In genomic region chr9:118478458-118478838, GRCm38 (mm10) we compare ENCODE assay signal across 9 mouse cellular contexts. TPM values are rescaled to one million over a fixed set of nuclear protein-coding genes. Genes with fewer than 3 reads are reported as not detected.
A peak's percentile ranks its signal among the peaks of the same experiment; 100 is the strongest.
DNase-seq lines count a peak whose midpoint lies in the region; ATAC-seq and TF ChIP-seq lines count a peak whose summit lies in the region.
"Had no signal": no experiment of that assay in that cellular context is flagged by ENCODE, and none has a peak within 500 bp of the region (broad histone marks: within the 10 kb centered on the region; RNA-seq: fewer than 3 reads in every experiment).

No protein-coding gene starts in this region.

- H3K4me2 ChIP-seq in heart, embryonic 12.5 days: peak overlapping the region; percentile 84
- peak overlapping the region; percentile 55 for H3K4me2 ChIP-seq in forebrain, embryonic 11.5 days (ENCODE audit: low read depth, low read length, severe bottlenecking)
- peak overlapping the region; percentile 75 for H3K4me2 ChIP-seq in kidney, postnatal 0 days (ENCODE audit: low read length)
- H3K4me2 ChIP-seq in midbrain, embryonic 12.5 days (replicated peaks): peak overlapping the region; percentile 54

- peaks cover 82% of the 10 kb centered on the region for H3K27me3 ChIP-seq in heart, embryonic 12.5 days (replicated peaks)
- peaks cover 74% of the 10 kb centered on the region for H3K27me3 ChIP-seq in forebrain, embryonic 11.5 days (ENCODE audit: control insufficient read depth, insufficient read depth, low read length)
- peaks cover 83% of the 10 kb centered on the region for H3K27me3 ChIP-seq in kidney, postnatal 0 days (ENCODE audit: insufficient read depth, low read length)
- H3K27me3 ChIP-seq in midbrain, embryonic 12.5 days: peaks cover 88% of the 10 kb centered on the region

- no peak for ATAC-seq in heart, embryonic 12.5 days (ENCODE audit: insufficient number of reproducible peaks, low FRiP score)
- ATAC-seq in forebrain, embryonic 11.5 days (replicated peaks; ENCODE audit: low FRiP score): peak; percentile 52
- no peak for ATAC-seq in kidney, postnatal 0 days (replicated peaks; ENCODE audit: low FRiP score, low read depth)
- peak; percentile 41; the same call in 1 of the 2 replicates for ATAC-seq in midbrain, embryonic 12.5 days (ENCODE audit: low FRiP score, low read depth)

- no peak overlapping the region for H3K27ac ChIP-seq in heart, embryonic 12.5 days (ENCODE audit: poor library complexity, severe bottlenecking)
- H3K27ac ChIP-seq in forebrain, embryonic 11.5 days (ENCODE audit: low read depth, low read length): 0 out of 2 replicates have a peak overlapping the region, but pooled peaks have one; percentile 31
- no peak overlapping the region for H3K27ac ChIP-seq in kidney, postnatal 0 days
- H3K27ac ChIP-seq in midbrain, embryonic 12.5 days (replicated peaks): no peak overlapping the region

- H3K4me1 ChIP-seq in heart, embryonic 12.5 days (replicated peaks): peaks cover 30% of the 10 kb centered on the region
- peaks cover 18% of the 10 kb centered on the region; the same call in 1 of the 2 replicates for H3K4me1 ChIP-seq in forebrain, embryonic 11.5 days (replicated peaks; ENCODE audit: control insufficient read depth, insufficient read depth, low read length)
- peaks cover 3% of the 10 kb centered on the region; the same call in 1 of the 2 replicates for H3K4me1 ChIP-seq in kidney, postnatal 0 days (replicated peaks; ENCODE audit: insufficient read depth, low read length)
- H3K4me1 ChIP-seq in midbrain, embryonic 12.5 days: peaks cover 27% of the 10 kb centered on the region

- peak; percentile 25; the same call in 1 of the 2 replicates for TF ChIP-seq CTCF in kidney, postnatal 0 days (IDR thresholded peaks at IDR 0.05; ENCODE audit: low read depth)

- DNase-seq in heart, postnatal 4 days: no peak
- peak; percentile 45 to 50 for DNase-seq in adrenal gland, postnatal 36 days
- peak; percentile 78 for DNase-seq in forebrain, embryonic 11.5 days (ENCODE audit: low spot score)
- no peak for DNase-seq in kidney, postnatal 0 days (ENCODE audit: low spot score)
- no peak for DNase-seq in left cerebral cortex, adult 18-20 months (ENCODE audit: low spot score in 2 of 2)
- no peak for DNase-seq in right cerebral cortex, postnatal 36 days (ENCODE audit: low spot score in 2 of 2)

- under 1% methylated on average over 26 of the region's 29 CpGs for WGBS in heart, embryonic 12.5 days
- WGBS in forebrain, embryonic 11.5 days: under 1% methylated on average over 23 of the region's 29 CpGs
- under 1% methylated on average over 23 of the region's 29 CpGs for WGBS in kidney, postnatal 0 days
- 0% methylated on average over 18 of the region's 29 CpGs for WGBS in midbrain, embryonic 12.5 days

- peak overlapping the region; percentile 52 for H3K4me3 ChIP-seq in heart, embryonic 12.5 days
- H3K4me3 ChIP-seq in forebrain, embryonic 11.5 days (ENCODE audit: low read depth, low read length): peak overlapping the region; percentile 42
- peak overlapping the region; percentile 40 for H3K4me3 ChIP-seq in kidney, postnatal 0 days (replicated peaks; ENCODE audit: low read depth, low read length)
- peak overlapping the region; percentile 37 for H3K4me3 ChIP-seq in midbrain, embryonic 12.5 days

- H3K9me3 ChIP-seq in heart, embryonic 12.5 days (replicated peaks): no peaks in the 10 kb centered on the region
- no peaks in the 10 kb centered on the region for H3K9me3 ChIP-seq in forebrain, embryonic 11.5 days (ENCODE audit: control insufficient read depth, low read length)
- no peaks in the 10 kb centered on the region for H3K9me3 ChIP-seq in kidney, postnatal 0 days (replicated peaks; ENCODE audit: low read length)
- H3K9me3 ChIP-seq in midbrain, embryonic 12.5 days: no peaks in the 10 kb centered on the region

- H3K36me3 ChIP-seq in heart, embryonic 12.5 days: no peaks in the 10 kb centered on the region
- H3K36me3 ChIP-seq in forebrain, embryonic 11.5 days (ENCODE audit: control insufficient read depth, insufficient read depth, low read length): no peaks in the 10 kb centered on the region
- no peaks in the 10 kb centered on the region for H3K36me3 ChIP-seq in kidney, postnatal 0 days (ENCODE audit: insufficient read depth, low read length)
- no peaks in the 10 kb centered on the region for H3K36me3 ChIP-seq in midbrain, embryonic 12.5 days

- H3K9ac ChIP-seq in heart, embryonic 12.5 days: no peak overlapping the region; the same call in 1 of the 2 replicates
- H3K9ac ChIP-seq in forebrain, embryonic 11.5 days (ENCODE audit: low read length): peak overlapping the region; percentile 56
- no peak overlapping the region for H3K9ac ChIP-seq in kidney, postnatal 0 days (ENCODE audit: low read depth, low read length)
- no peak overlapping the region for H3K9ac ChIP-seq in midbrain, embryonic 12.5 days (replicated peaks)

RNA-seq across cellular contexts. Expression of gene Eomes, which starts 0.4 kb away (rescaled TPM):
- 0.08 and 0.11 TPM in 2 replicates for polyA plus RNA-seq in heart, embryonic 12.5 days (2016; fragmentation: Nextera tagmentation; extraction: Ambion mirVana)
- not detected for total RNA-seq in heart, postnatal 4 days (2021)
- total RNA-seq in adrenal gland, postnatal 36 days (2021): under 1 TPM; 0.30 to 0.33 TPM
- polyA plus RNA-seq in forebrain, embryonic 11.5 days (2014; fragmentation: Nextera tagmentation; extraction: Ambion mirVana): 22.9 and 25.8 TPM in 2 replicates
- 0.08 TPM in 1 of 2 replicates, not detected in the other for polyA plus RNA-seq in kidney, postnatal 0 days (2015; fragmentation: Nextera tagmentation; extraction: Ambion mirVana)
- 0.85 and 2.9 TPM in 2 replicates for polyA plus RNA-seq in midbrain, embryonic 12.5 days (2016; fragmentation: Nextera tagmentation; extraction: Ambion mirVana)
- total RNA-seq in left cerebral cortex, adult 18-20 months (2021): under 1 TPM in 1 of 2 experiments, not detected in 1; 0.09 TPM
- total RNA-seq: heart, postnatal 14 days had no signal

RNA-seq across cellular contexts. Expression of gene Golga4, which starts 27.6 kb away (rescaled TPM):
- 74.8 and 75.5 TPM in 2 replicates for polyA plus RNA-seq in heart, embryonic 12.5 days (2016; fragmentation: Nextera tagmentation; extraction: Ambion mirVana)
- 100 to 1,000 TPM; 144 to 146 TPM for total RNA-seq in heart, postnatal 4 days (2021)
- 100 to 1,000 TPM; 110 to 143 TPM for total RNA-seq in adrenal gland, postnatal 36 days (2021)
- polyA plus RNA-seq in forebrain, embryonic 11.5 days (2014; fragmentation: Nextera tagmentation; extraction: Ambion mirVana): 60.8 and 66.8 TPM in 2 replicates
- 38.9 and 46.5 TPM in 2 replicates for polyA plus RNA-seq in kidney, postnatal 0 days (2015; fragmentation: Nextera tagmentation; extraction: Ambion mirVana)
- 69.3 and 70.9 TPM in 2 replicates for polyA plus RNA-seq in midbrain, embryonic 12.5 days (2016; fragmentation: Nextera tagmentation; extraction: Ambion mirVana)
- total RNA-seq in left cerebral cortex, adult 18-20 months (2021): 100 to 1,000 TPM in 1 of 2 experiments, 10 to 100 TPM in 1; 89.1 to 105 TPM

Comparison
In these comparisons a context has a peak if more than half of its experiments do, and no peak if none do; other contexts are left out.
1. ATAC-seq: peak in forebrain, embryonic 11.5 days (single experiment) and midbrain, embryonic 12.5 days (single experiment); none in heart, embryonic 12.5 days (single experiment) and kidney, postnatal 0 days (single experiment).
2. DNase-seq: peak in adrenal gland, postnatal 36 days (2 of 2) and forebrain, embryonic 11.5 days (single experiment); none in heart, postnatal 4 days (single experiment), kidney, postnatal 0 days (single experiment), left cerebral cortex, adult 18-20 months (0 of 2) and right cerebral cortex, postnatal 36 days (0 of 2).
3. Peak in every context shown above with its lines, with median percentiles within 50 percentile points of each other: H3K4me2 ChIP-seq and H3K4me3 ChIP-seq.